Mouse (Mus musculus) bone marrow, adult 2 months (tissue): ENCODE measurements around the gene Slit2. TPM values are rescaled to one million over a fixed set of nuclear protein-coding genes. Genes with fewer than 3 reads are reported as not detected.

Experiments used
- H3K27ac ChIP-seq: fragments of 200-500 bp; 2 replicates; pipeline ENCODE4 v1.5.1; 2012; ENCODE audit warnings: low read depth, mild to moderate bottlenecking, control low read depth, inconsistent platforms, low read length; ENCODE audit not compliant: control insufficient read depth, poor library complexity, insufficient read depth
- H3K4me1 ChIP-seq: fragments of 200-500 bp; 2 replicates; pipeline ENCODE4 v1.6.1; 2011; ENCODE audit warnings: low read length; ENCODE audit not compliant: control insufficient read depth, insufficient read depth
- H3K4me3 ChIP-seq: fragments of 200-500 bp; replicated peaks from 2 replicates; pipeline ENCODE3; 2011; ENCODE audit warnings: mild to moderate bottlenecking, low read depth, low read length, control low read depth; ENCODE audit not compliant: control insufficient read depth
- CTCF ChIP-seq: fragments of 200-500 bp; IDR thresholded peaks from 2 replicates; pipeline ENCODE4 v1.5.1; 2011; ENCODE audit warnings: low read length, control low read depth; ENCODE audit not compliant: control insufficient read depth, insufficient read depth
- POLR2A ChIP-seq: fragments of 200-500 bp; IDR thresholded peaks from 2 replicates; pipeline ENCODE4 v1.6.1; 2011; ENCODE audit warnings: low read depth, mild to moderate bottlenecking, control low read depth, low read length, borderline replicate concordance; ENCODE audit not compliant: control insufficient read depth
- WGBS: fragments of 180-500 bp; shearing (Covaris S2); methylation state at CpG from one replicate; pipeline ENCODE4 v1.1.7; 2018; 5-methylcytosine and 5-hydroxymethylcytosine counted together
- polyA plus RNA-seq: library from polyadenylated mRNA; stranded (reverse); fragments of >200 nt; gene quantifications from 2 replicates; pipeline ENCODE4 v1.2.4, GENCODE M21; 2011; ENCODE audit warnings: low replicate concordance; ENCODE audit not compliant: missing spikeins, insufficient read depth, insufficient read length

Slit2 gene
- polyA plus RNA-seq, 1 experiment, result 9.9 TPM

DNA sequence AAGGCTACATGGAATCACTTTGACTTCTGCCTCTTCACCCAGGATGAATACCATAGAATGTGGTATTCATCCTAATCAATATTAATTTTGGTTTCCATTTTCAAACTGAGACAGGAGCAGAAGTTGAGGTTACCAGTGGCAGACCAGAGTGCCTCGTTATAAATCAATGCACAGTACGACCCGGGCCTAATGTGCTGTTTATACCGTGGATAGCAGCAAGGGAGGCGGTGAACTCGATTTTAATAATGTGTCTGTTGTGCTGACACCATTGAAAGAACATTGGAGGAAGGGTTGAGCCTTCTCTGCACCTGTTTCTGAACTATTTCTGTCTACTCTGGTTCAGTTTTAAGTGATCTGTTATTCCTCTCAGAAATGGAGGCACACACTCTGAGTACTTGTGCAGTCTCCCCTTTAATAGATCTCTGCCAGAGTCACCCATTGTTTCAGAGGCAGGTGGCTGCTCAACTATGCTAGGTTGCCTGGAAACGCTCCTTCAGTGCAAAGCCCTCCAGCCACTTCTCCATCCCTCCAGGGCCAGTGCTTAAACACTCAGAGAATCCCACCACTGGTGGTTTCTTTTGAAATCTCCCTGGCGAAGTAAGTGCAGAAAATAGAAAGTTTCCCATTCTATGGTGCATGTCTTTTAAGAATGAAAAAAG, 98.4 kb downstream of the Slit2 start:
- no peak overlapping the region for H3K4me3 ChIP-seq
- no peak overlapping the region for H3K27ac ChIP-seq
- H3K4me1 ChIP-seq, result no peaks in the 10 kb centered on the region
- no peak for TF ChIP-seq POLR2A
- TF ChIP-seq CTCF, result no peak
- WGBS, result 76% methylated on average over 8 of the region's 8 CpGs

DNA sequence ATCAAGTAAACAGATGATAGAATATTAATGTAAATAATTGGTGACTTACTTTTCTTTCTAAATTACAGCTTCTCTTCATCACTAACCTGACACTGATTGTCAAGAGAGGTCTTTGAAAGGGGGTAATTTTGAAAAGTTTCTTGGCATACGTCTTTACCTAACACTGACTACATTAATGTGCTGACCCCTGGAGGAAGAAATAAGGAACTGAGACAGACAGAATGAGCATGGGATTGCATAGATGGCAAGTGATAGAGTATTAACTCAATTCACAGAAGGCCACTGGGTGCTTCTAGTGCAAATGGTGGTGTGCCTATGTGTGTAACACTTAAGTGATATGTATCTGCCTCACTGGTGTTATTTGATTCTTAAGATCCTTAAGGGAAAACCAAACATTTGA, 130.5 kb downstream of the Slit2 start:
- Histone ChIP-seq H3K4me1 (no peaks in the 10 kb centered on the region), H3K4me3 (no peak overlapping the region), H3K27ac (no peak overlapping the region)
- TF ChIP-seq POLR2A, result no peak
- no peak for TF ChIP-seq CTCF
- 29% methylated on average over 1 of the region's 1 CpGs for WGBS

DNA sequence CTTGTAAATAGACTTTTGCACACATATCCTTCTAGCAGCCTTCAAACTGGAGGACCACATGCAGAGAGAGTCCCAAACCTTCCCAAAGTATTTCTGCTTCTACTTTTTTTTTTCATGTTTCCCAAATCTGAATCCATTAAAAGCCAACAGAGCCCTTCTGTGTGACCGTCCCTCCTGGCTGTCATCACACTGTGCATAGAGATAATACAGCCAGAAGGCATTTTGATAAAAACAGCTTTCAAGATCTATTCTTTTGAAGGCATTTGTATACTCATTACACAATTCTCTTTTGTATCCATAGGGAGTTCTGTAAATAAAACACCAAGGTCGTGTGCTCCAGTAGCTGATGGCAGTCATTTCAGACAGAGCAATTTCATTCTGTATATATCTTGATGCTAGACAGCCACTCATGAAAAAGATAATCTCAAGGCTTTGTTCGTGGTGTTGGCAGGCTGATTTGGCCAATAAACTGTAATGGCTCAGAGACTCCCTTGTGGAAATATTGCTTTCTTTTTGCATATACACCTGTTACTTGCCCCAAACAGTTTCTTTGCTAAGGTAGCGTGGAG, 132.1 kb downstream of the Slit2 start:
- Histone ChIP-seq H3K27ac (no peak overlapping the region), H3K4me1 (no peaks in the 10 kb centered on the region), H3K4me3 (no peak overlapping the region)
- TF ChIP-seq CTCF (no peak), POLR2A (no peak)
- WGBS, result 71% methylated on average over 4 of the region's 4 CpGs

DNA sequence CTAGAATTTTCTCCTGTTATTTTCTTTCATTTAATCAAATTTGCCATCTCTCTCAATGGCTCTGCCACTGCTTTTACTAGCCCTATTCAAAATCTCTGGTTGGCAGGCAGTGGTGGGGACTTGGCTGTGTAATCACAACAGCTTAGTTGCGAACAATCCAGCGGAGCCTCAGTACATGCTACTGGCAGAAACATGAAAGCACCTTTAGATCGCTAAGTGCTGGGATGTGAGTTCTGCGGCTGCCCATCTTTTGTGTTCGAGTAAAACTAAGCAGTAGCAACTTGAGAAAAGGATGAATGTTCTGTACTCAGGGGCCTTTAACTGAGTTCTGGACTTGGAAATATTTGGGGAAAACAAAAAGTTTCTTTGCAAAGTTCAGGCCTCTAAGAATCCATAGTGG, 139.7 kb downstream of the Slit2 start:
- Histone ChIP-seq H3K27ac (no peak overlapping the region), H3K4me3 (no peak overlapping the region), H3K4me1 (no peaks in the 10 kb centered on the region)
- TF ChIP-seq POLR2A (no peak), CTCF (no peak)
- WGBS, result 83% methylated on average over 5 of the region's 5 CpGs

DNA sequence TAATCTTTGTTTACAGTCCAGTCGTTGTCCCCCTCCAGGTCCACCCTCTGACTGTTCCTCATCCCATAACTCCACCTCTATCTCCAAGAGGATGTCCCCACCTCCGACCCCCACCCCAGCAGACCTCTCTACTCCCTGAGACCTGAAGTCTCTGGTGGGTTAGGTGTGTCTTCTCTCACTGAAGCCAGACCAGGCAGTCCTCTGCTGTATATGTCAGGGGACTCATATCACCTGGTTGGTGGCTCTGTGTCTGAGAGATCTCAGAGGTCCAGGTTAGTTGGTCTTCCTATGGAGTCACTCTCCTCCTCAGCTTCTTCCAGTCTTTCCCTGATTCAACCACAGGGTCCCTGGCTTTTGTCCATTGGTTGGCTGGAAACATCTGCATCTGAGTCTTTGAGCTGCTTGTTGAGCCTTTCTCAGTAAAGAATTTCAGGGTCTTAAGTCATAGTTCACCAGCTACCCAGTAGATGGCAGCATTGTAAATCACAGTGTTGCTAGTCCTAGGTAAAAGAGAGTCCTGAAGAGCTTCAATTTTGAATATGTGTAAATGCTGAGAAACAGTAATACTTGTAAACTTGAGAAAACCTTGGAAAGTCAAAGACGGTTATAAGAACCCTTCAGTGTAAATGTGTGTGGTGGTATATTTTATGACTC, 143.0 kb downstream of the Slit2 start:
- Histone ChIP-seq H3K27ac (no peak overlapping the region), H3K4me1 (no peaks in the 10 kb centered on the region), H3K4me3 (no peak overlapping the region)
- WGBS, result 73% methylated on average over 3 of the region's 3 CpGs
- TF ChIP-seq POLR2A (no peak), CTCF (no peak)

DNA sequence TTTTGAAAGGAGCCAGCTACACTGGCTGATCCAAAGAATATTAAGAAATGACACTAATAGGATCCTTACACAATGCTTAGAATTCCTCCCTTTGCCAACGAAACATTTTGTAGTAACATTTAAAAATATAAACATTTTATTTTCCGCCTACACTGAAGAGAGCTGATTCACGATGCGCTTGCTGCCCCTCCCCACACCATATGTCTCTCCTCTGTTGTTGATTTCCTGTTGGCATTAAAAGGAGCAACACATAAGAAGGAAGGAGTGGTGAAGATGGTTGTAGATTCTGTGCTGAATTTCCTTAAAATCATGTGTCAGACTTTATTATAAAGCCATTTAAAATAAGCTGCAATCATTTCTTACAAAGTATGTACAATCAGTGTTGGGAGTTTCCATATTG, 147.0 kb downstream of the Slit2 start:
- TF ChIP-seq POLR2A (no peak), CTCF (no peak)
- no peaks in the 10 kb centered on the region for H3K4me1 ChIP-seq
- H3K4me3 ChIP-seq, result no peak overlapping the region
- no peak overlapping the region for H3K27ac ChIP-seq
- WGBS, result 82% methylated on average over 4 of the region's 4 CpGs

DNA sequence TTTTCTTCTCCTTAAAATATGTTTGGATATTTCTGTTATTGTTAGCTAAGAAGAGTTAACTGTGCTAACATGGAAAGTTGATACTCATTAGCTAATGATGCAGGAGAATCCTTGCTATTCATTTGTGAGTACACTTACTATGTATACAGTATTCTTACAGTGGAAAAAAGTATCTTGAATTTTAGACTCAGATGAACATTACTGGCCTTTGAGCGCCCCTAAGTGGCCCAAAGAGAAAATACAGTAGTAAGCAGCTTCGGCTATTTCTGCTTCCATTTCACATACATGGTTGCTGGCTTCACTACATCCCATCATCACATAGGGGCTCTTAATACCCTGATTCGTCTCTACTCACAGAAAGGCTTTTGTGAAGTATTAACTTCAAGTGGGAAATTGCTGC, 153.6 kb downstream of the Slit2 start:
- no peak overlapping the region for H3K4me3 ChIP-seq
- no peaks in the 10 kb centered on the region for H3K4me1 ChIP-seq
- H3K27ac ChIP-seq, result no peak overlapping the region
- TF ChIP-seq POLR2A (no peak), CTCF (no peak)
- 19% methylated on average over 3 of the region's 3 CpGs for WGBS

DNA sequence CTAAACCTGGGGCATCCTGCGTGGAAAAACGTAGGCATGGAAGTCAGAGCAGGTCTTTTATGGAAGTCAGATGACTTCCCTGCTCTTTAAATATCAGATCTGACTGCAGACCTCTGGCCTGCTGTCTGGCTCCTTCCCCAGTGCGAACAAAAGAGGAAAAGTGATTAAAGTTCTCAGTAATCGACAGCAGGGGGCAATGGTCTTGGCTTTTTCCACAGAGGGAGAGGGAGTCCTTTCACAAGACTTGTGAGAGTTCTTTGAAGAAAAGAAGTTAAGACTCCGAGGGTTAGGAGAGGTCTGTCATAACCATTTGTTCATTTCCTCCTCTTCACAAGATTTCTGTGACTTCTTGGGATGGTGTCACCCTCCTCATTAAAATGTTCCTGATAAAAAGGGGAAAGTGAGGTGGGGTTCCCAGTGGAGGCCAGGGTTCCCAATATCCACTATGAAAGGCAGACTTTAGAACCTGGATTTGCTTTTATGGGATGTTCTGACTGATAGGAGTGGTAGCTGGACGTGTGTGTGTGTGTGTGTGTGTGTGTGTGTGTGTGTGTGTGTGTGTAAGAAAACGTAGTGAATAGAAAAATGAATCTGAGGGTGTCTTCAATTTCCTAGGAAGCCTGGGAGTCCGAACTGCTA, 156.0 kb downstream of the Slit2 start:
- no peaks in the 10 kb centered on the region for H3K4me1 ChIP-seq
- TF ChIP-seq POLR2A, result no peak
- no peak for TF ChIP-seq CTCF
- H3K4me3 ChIP-seq, result no peak overlapping the region
- 33% methylated on average over 8 of the region's 8 CpGs for WGBS
- no peak overlapping the region for H3K27ac ChIP-seq
